Mouse (Mus musculus): ENCODE results near the gene Nasp.
"Not testable (repeated sequence)": the region's sequence is repeated elsewhere in the genome, so short reads cannot be mapped to it uniquely, and the experiment has no call there.

The Nasp gene

GRCm38 (mm10) chr4:116627722-116628662, at the start of gene Nasp:
Gene Nasp, minus strand, starts transcription at chr4:116627941.
- in situ Hi-C loops (cut with MboI; ENCODE audit: low pct_unique_long_range_greater_than_20kb in 1 of 2, low sequenced_read_pairs in 2 of 2, unreplicated experiment in 1 of 2), result no loop called here

GRCm38 (mm10) chr4:116676027-116676426, 48.3 kb upstream of the Nasp start:
- in situ Hi-C loops (cut with MboI; ENCODE audit: low pct_unique_long_range_greater_than_20kb in 1 of 2, low sequenced_read_pairs in 2 of 2, unreplicated experiment in 1 of 2), result no loop called here

- in situ Hi-C loops (cut with MboI; ENCODE audit: low pct_unique_long_range_greater_than_20kb in 1 of 2, low sequenced_read_pairs in 2 of 2, unreplicated experiment in 1 of 2), result not testable (repeated sequence)
Observed at GRCm38 (mm10) chr4:116674761-116675160, 47.0 kb upstream of the Nasp start.

- in situ Hi-C loops (cut with MboI; ENCODE audit: low pct_unique_long_range_greater_than_20kb in 1 of 2, low sequenced_read_pairs in 2 of 2, unreplicated experiment in 1 of 2), result no loop called here
Observed at GRCm38 (mm10) chr4:116672785-116673184, 45.0 kb upstream of the Nasp start.

GRCm38 (mm10) chr4:116669291-116669690, 41.5 kb upstream of the Nasp start:
- in situ Hi-C loops (cut with MboI; ENCODE audit: low pct_unique_long_range_greater_than_20kb in 1 of 2, low sequenced_read_pairs in 2 of 2, unreplicated experiment in 1 of 2), result no loop called here

GRCm38 (mm10) chr4:116668145-116668544, 40.4 kb upstream of the Nasp start:
- in situ Hi-C loops (cut with MboI; ENCODE audit: low pct_unique_long_range_greater_than_20kb in 1 of 2, low sequenced_read_pairs in 2 of 2, unreplicated experiment in 1 of 2), result no loop called here

- in situ Hi-C loops (cut with MboI; ENCODE audit: low pct_unique_long_range_greater_than_20kb in 1 of 2, low sequenced_read_pairs in 2 of 2, unreplicated experiment in 1 of 2), result no loop called here
Observed at GRCm38 (mm10) chr4:116666625-116667024, 38.9 kb upstream of the Nasp start.

- in situ Hi-C loops (cut with MboI; ENCODE audit: low pct_unique_long_range_greater_than_20kb in 1 of 2, low sequenced_read_pairs in 2 of 2, unreplicated experiment in 1 of 2), result no loop called here
Observed at GRCm38 (mm10) chr4:116661998-116662397, 34.3 kb upstream of the Nasp start.

- in situ Hi-C loops (cut with MboI; ENCODE audit: low pct_unique_long_range_greater_than_20kb in 1 of 2, low sequenced_read_pairs in 2 of 2, unreplicated experiment in 1 of 2), result no loop called here
Observed at GRCm38 (mm10) chr4:116660829-116661228, 33.1 kb upstream of the Nasp start.

- in situ Hi-C loops (cut with MboI; ENCODE audit: low pct_unique_long_range_greater_than_20kb in 1 of 2, low sequenced_read_pairs in 2 of 2, unreplicated experiment in 1 of 2), result not testable (repeated sequence)
Observed at GRCm38 (mm10) chr4:116659916-116660315, 32.2 kb upstream of the Nasp start.

- in situ Hi-C loops (cut with MboI; ENCODE audit: low pct_unique_long_range_greater_than_20kb in 1 of 2, low sequenced_read_pairs in 2 of 2, unreplicated experiment in 1 of 2), result no loop called here
Observed at GRCm38 (mm10) chr4:116659474-116659873, 31.7 kb upstream of the Nasp start.

- in situ Hi-C loops (cut with MboI; ENCODE audit: low pct_unique_long_range_greater_than_20kb in 1 of 2, low sequenced_read_pairs in 2 of 2, unreplicated experiment in 1 of 2), result no loop called here
Observed at GRCm38 (mm10) chr4:116657971-116658370, 30.2 kb upstream of the Nasp start.

GRCm38 (mm10) chr4:116655658-116656057, 27.9 kb upstream of the Nasp start:
- in situ Hi-C loops (cut with MboI; ENCODE audit: low pct_unique_long_range_greater_than_20kb in 1 of 2, low sequenced_read_pairs in 2 of 2, unreplicated experiment in 1 of 2), result no loop called here

- in situ Hi-C loops (cut with MboI; ENCODE audit: low pct_unique_long_range_greater_than_20kb in 1 of 2, low sequenced_read_pairs in 2 of 2, unreplicated experiment in 1 of 2), result no loop called here
Observed at GRCm38 (mm10) chr4:116655100-116655499, 27.4 kb upstream of the Nasp start.

- in situ Hi-C loops (cut with MboI; ENCODE audit: low pct_unique_long_range_greater_than_20kb in 1 of 2, low sequenced_read_pairs in 2 of 2, unreplicated experiment in 1 of 2), result no loop called here
Observed at GRCm38 (mm10) chr4:116653228-116653627, 25.5 kb upstream of the Nasp start.

- in situ Hi-C loops (cut with MboI; ENCODE audit: low pct_unique_long_range_greater_than_20kb in 1 of 2, low sequenced_read_pairs in 2 of 2, unreplicated experiment in 1 of 2), result no loop called here
Observed at GRCm38 (mm10) chr4:116651797-116652135, 24.0 kb upstream of the Nasp start.

GRCm38 (mm10) chr4:116650924-116651796, 23.4 kb upstream of the Nasp start, which contains the start of gene Akr1a1:
Gene Akr1a1, minus strand, starts transcription at chr4:116651680.
- in situ Hi-C loops (cut with MboI; ENCODE audit: low pct_unique_long_range_greater_than_20kb in 1 of 2, low sequenced_read_pairs in 2 of 2, unreplicated experiment in 1 of 2), result no loop called here

- in situ Hi-C loops (cut with MboI; ENCODE audit: low pct_unique_long_range_greater_than_20kb in 1 of 2, low sequenced_read_pairs in 2 of 2, unreplicated experiment in 1 of 2), result no loop called here
Observed at GRCm38 (mm10) chr4:116650365-116650764, 22.6 kb upstream of the Nasp start.

- in situ Hi-C loops (cut with MboI; ENCODE audit: low pct_unique_long_range_greater_than_20kb in 1 of 2, low sequenced_read_pairs in 2 of 2, unreplicated experiment in 1 of 2), result no loop called here
Observed at GRCm38 (mm10) chr4:116649411-116649810, 21.7 kb upstream of the Nasp start.
